Mouse (Mus musculus) C2C12 (cell line): Measurements from ENCODE around the gene Cryba4.

Experiments
- CTCF ChIP-seq: IDR thresholded peaks from one replicate; pipeline ENCODE4 v1.5.1; 2011; ENCODE audit not compliant: control insufficient read depth, insufficient read depth, insufficient read length
- MYOG ChIP-seq: IDR thresholded peaks from one replicate; pipeline ENCODE4 v1.6.1; 2011; ENCODE audit not compliant: control insufficient read depth, insufficient read length; ENCODE audit errors: extremely low read depth

- TF ChIP-seq MYOG, result no peak
- TF ChIP-seq CTCF, result no peak
Measured at GRCm38 (mm10) chr5:112293800-112294199, 41.5 kb upstream of the Cryba4 start.
